Mouse (Mus musculus) limb, embryonic 12.5 days (tissue): Measurements from ENCODE around the gene Tnrc6a. TPM values are rescaled to one million over a fixed set of nuclear protein-coding genes. Genes with fewer than 3 reads are reported as not detected.

Experiments
- ATAC-seq: fragments of 200-750 bp; cut with Nextera tagmentation; 2 replicates; pipeline ENCODE4 v1.8.0; 2017; ENCODE audit warnings: low read depth, moderate TSS enrichment; ENCODE audit not compliant: insufficient number of reproducible peaks, insufficient read depth, low FRiP score, low TSS enrichment
- H3K27ac ChIP-seq: fragments of 300-500 bp; sonication (generic); 2 replicates; pipeline ENCODE4 v1.5.1; 2016; ENCODE audit warnings: mild to moderate bottlenecking, moderate library complexity
- H3K27me3 ChIP-seq: fragments of 300-500 bp; sonication (generic); 2 replicates; pipeline ENCODE4 v1.6.1; 2016; ENCODE audit warnings: mild to moderate bottlenecking, moderate library complexity
- H3K36me3 ChIP-seq: fragments of 300-500 bp; sonication (generic); 2 replicates; pipeline ENCODE4 v1.6.1; 2016; ENCODE audit warnings: mild to moderate bottlenecking, moderate library complexity
- H3K4me1 ChIP-seq: fragments of 300-500 bp; sonication (generic); replicated peaks from 2 replicates; pipeline ENCODE4 v1.6.1; 2016
- H3K4me2 ChIP-seq: fragments of 300-500 bp; sonication (generic); 2 replicates; pipeline ENCODE4 v1.6.1; 2016; ENCODE audit warnings: mild to moderate bottlenecking, moderate library complexity
- H3K4me3 ChIP-seq: fragments of 300-500 bp; sonication (generic); replicated peaks from 2 replicates; pipeline ENCODE4 v1.5.1; 2016; ENCODE audit warnings: mild to moderate bottlenecking
- H3K9ac ChIP-seq: fragments of 300-500 bp; sonication (generic); replicated peaks from 2 replicates; pipeline ENCODE4 v1.6.1; 2016; ENCODE audit warnings: mild to moderate bottlenecking, moderate library complexity
- H3K9me3 ChIP-seq: fragments of 300-500 bp; sonication (generic); 2 replicates; pipeline ENCODE4 v1.6.1; 2016; ENCODE audit warnings: mild to moderate bottlenecking, moderate library complexity
- WGBS: fragments of 180-500 bp; shearing (Covaris S2); methylation state at CpG from one replicate; pipeline ENCODE4 v1.1.7; 2016; 5-methylcytosine and 5-hydroxymethylcytosine counted together
- polyA plus RNA-seq: library from polyadenylated mRNA; unstranded; fragments of >200 nt; fragmentation: Nextera tagmentation; extraction: Ambion mirVana; gene quantifications from 2 replicates; pipeline ENCODE4 v1.2.1, GENCODE M21; 2016

Tnrc6a gene
- polyA plus RNA-seq, 1 experiment from 2014 or later, result 81.0 TPM

DNA sequence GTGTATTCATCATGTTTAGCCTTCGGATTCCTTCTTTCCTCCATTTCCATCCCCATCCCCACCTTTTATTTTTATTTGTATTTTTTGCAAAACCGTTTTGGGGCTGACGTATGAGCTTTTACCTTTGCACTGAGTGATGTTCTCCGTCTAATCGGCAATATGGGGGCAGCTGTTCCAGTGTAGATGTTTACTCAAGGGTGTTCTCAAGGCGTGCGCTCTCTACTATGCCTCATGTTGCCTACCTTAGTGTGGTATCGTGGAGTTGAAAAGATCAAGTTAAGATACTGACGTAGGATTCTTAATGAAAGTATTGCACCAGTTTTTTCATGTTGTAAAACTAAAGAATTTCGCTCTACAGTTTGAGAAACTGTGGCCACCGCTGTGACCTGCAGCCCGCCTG, 69.5 kb downstream of the Tnrc6a start:
- Histone ChIP-seq H3K27me3 (no peaks in the 10 kb centered on the region), H3K4me1 (no peaks in the 10 kb centered on the region), H3K4me3 (no peak overlapping the region), H3K9ac (no peak overlapping the region), H3K4me2 (no peak overlapping the region), H3K27ac (no peak overlapping the region), H3K9me3 (no peaks in the 10 kb centered on the region), H3K36me3 (peaks cover 74% of the 10 kb centered on the region)
- no peak for ATAC-seq
- WGBS, result 94% methylated on average over 12 of the region's 12 CpGs

GRCm38 (mm10) chr7:123194696-123195095, 71.0 kb downstream of the Tnrc6a start:
- Histone ChIP-seq H3K9ac (no peak overlapping the region), H3K4me2 (no peak overlapping the region), H3K9me3 (no peaks in the 10 kb centered on the region), H3K4me1 (no peaks in the 10 kb centered on the region), H3K27me3 (no peaks in the 10 kb centered on the region), H3K36me3 (peaks cover 59% of the 10 kb centered on the region), H3K27ac (no peak overlapping the region), H3K4me3 (no peak overlapping the region)
- ATAC-seq, result no peak
- WGBS, result 95% methylated on average over 8 of the region's 8 CpGs

GRCm38 (mm10) chr7:123196432-123196831, 72.7 kb downstream of the Tnrc6a start:
- Histone ChIP-seq H3K27me3 (no peaks in the 10 kb centered on the region), H3K9me3 (no peaks in the 10 kb centered on the region), H3K4me3 (no peak overlapping the region), H3K36me3 (peaks cover 42% of the 10 kb centered on the region), H3K4me1 (no peaks in the 10 kb centered on the region), H3K27ac (no peak overlapping the region), H3K9ac (no peak overlapping the region), H3K4me2 (no peak overlapping the region)
- WGBS, result 87% methylated on average over 5 of the region's 5 CpGs
- ATAC-seq, result no peak

DNA sequence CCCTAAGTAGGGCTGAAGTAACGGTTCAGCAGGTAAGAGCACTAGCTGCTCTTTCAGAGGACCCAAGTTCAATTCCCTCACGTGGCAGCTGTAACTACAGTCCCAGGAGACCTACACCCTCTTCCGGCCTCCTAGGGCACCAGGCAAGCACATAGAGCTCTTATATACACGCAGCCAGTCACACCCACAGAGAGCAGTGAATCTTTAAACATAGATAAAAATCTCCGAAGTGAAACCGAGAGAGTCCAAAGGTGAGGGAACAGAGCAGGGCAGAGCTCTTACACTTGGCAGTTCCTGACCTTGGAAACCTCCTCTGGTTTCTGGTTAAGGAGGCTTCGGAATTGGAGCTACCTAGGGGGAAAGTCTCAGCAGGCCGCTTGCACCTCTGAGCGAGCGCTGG, 75.0 kb downstream of the Tnrc6a start:
- H3K9me3 ChIP-seq, result no peaks in the 10 kb centered on the region
- no peak overlapping the region for H3K27ac ChIP-seq
- WGBS, result 74% methylated on average over 10 of the region's 10 CpGs
- H3K9ac ChIP-seq, result no peak overlapping the region
- no peaks in the 10 kb centered on the region for H3K4me1 ChIP-seq
- no peak for ATAC-seq
- H3K36me3 ChIP-seq, result peaks cover 22% of the 10 kb centered on the region
- no peak overlapping the region for H3K4me2 ChIP-seq
- H3K4me3 ChIP-seq, result no peak overlapping the region
- H3K27me3 ChIP-seq, result no peaks in the 10 kb centered on the region

GRCm38 (mm10) chr7:123199151-123199550, 75.5 kb downstream of the Tnrc6a start:
- Histone ChIP-seq H3K27me3 (no peaks in the 10 kb centered on the region), H3K27ac (no peak overlapping the region), H3K4me2 (no peak overlapping the region), H3K9me3 (no peaks in the 10 kb centered on the region), H3K9ac (no peak overlapping the region), H3K4me3 (no peak overlapping the region), H3K4me1 (no peaks in the 10 kb centered on the region), H3K36me3 (peaks cover 19% of the 10 kb centered on the region)
- WGBS, result 79% methylated on average over 3 of the region's 3 CpGs
- ATAC-seq, result no peak

- ATAC-seq, result no peak
- Histone ChIP-seq H3K27me3 (no peaks in the 10 kb centered on the region), H3K36me3 (peaks cover 13% of the 10 kb centered on the region), H3K9me3 (no peaks in the 10 kb centered on the region), H3K4me1 (no peaks in the 10 kb centered on the region), H3K27ac (no peak overlapping the region), H3K9ac (no peak overlapping the region), H3K4me3 (no peak overlapping the region), H3K4me2 (no peak overlapping the region)
- 95% methylated on average over 15 of the region's 15 CpGs for WGBS
Measured at GRCm38 (mm10) chr7:123199656-123200206, 76.0 kb downstream of the Tnrc6a start.

GRCm38 (mm10) chr7:123200722-123201121, 77.0 kb downstream of the Tnrc6a start:
- ATAC-seq, result no peak
- 84% methylated on average over 9 of the region's 9 CpGs for WGBS
- no peak overlapping the region for H3K4me2 ChIP-seq
- H3K27me3 ChIP-seq, result no peaks in the 10 kb centered on the region
- no peak overlapping the region for H3K27ac ChIP-seq
- H3K4me3 ChIP-seq, result no peak overlapping the region
- no peak overlapping the region for H3K9ac ChIP-seq
- H3K9me3 ChIP-seq, result no peaks in the 10 kb centered on the region
- no peaks in the 10 kb centered on the region for H3K4me1 ChIP-seq
- peaks cover 3% of the 10 kb centered on the region; the same call in 1 of the 2 replicates for H3K36me3 ChIP-seq

DNA sequence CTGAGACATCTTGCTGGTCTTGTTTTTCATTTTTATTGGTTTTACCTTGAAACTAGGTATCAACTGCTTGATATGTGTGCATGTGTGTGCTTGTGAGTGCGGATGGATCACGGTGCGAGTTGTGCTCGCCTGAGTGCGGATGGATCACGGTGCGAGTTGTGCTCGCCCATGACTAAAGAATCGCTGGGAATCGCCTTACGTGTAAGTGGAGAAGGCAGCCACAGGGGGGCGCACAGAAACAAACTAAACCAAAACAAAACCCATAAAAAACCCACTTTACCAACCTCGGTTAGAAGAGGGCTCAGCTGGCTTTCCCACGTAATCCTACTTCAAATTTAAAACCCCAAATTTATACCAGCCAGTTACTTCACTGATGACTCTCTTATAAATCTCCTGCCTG, 81.6 kb downstream of the Tnrc6a start:
- no peaks in the 10 kb centered on the region for H3K9me3 ChIP-seq
- H3K4me2 ChIP-seq, result no peak overlapping the region
- H3K27me3 ChIP-seq, result no peaks in the 10 kb centered on the region
- no peaks in the 10 kb centered on the region; the same call in 1 of the 2 replicates for H3K4me1 ChIP-seq
- no peak overlapping the region for H3K27ac ChIP-seq
- H3K4me3 ChIP-seq, result no peak overlapping the region
- WGBS, result 34% methylated on average over 14 of the region's 14 CpGs
- H3K9ac ChIP-seq, result no peak overlapping the region
- ATAC-seq, result no peak
- H3K36me3 ChIP-seq, result no peaks in the 10 kb centered on the region

GRCm38 (mm10) chr7:123207561-123207960, 83.9 kb downstream of the Tnrc6a start:
- H3K27me3 ChIP-seq, result no peaks in the 10 kb centered on the region
- 80% methylated on average over 6 of the region's 6 CpGs for WGBS

GRCm38 (mm10) chr7:123209864-123210263, 86.2 kb downstream of the Tnrc6a start:
- Histone ChIP-seq H3K27me3 (no peaks in the 10 kb centered on the region), H3K9me3 (no peaks in the 10 kb centered on the region), H3K36me3 (no peaks in the 10 kb centered on the region), H3K4me2 (no peak overlapping the region), H3K4me1 (peaks cover 8% of the 10 kb centered on the region), H3K27ac (no peak overlapping the region), H3K4me3 (no peak overlapping the region), H3K9ac (no peak overlapping the region)
- WGBS, result 69% methylated on average over 9 of the region's 9 CpGs
- no peak for ATAC-seq

More at GRCm38 (mm10) chr7:123207561-123207960, 83.9 kb downstream of the Tnrc6a start:
- H3K4me1 ChIP-seq, result no peaks in the 10 kb centered on the region; the same call in 1 of the 2 replicates
- H3K9ac ChIP-seq, result no peak overlapping the region
- no peaks in the 10 kb centered on the region for H3K9me3 ChIP-seq
- H3K27ac ChIP-seq, result no peak overlapping the region
- ATAC-seq, result no peak
- H3K4me2 ChIP-seq, result no peak overlapping the region
- H3K36me3 ChIP-seq, result no peaks in the 10 kb centered on the region
- H3K4me3 ChIP-seq, result no peak overlapping the region

DNA sequence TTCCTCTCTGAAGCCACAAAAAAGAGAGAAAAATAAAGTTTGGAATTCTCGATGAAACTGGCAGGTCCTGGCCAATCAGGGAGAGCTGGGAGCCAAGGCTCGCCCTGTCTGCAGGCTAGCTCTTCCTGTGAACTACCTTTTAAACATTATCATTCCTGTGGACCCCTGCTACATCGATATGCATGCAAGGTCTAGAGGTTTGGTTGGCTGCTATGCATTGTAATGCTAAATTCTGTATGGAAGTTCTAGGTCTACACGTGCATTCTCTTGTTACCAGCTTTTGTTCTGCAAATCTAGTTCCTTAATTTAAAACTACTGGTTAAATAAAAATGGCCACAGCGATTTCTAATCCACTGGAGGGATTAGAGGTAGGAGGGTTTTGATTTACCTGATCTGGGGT, 87.8 kb downstream of the Tnrc6a start:
- Histone ChIP-seq H3K9me3 (no peaks in the 10 kb centered on the region), H3K4me1 (peaks cover 13% of the 10 kb centered on the region), H3K27me3 (no peaks in the 10 kb centered on the region), H3K4me3 (no peak overlapping the region), H3K4me2 (no peak overlapping the region), H3K9ac (no peak overlapping the region), H3K27ac (no peak overlapping the region), H3K36me3 (no peaks in the 10 kb centered on the region)
- 60% methylated on average over 5 of the region's 5 CpGs for WGBS
- no peak for ATAC-seq

GRCm38 (mm10) chr7:123212316-123212715, 88.6 kb downstream of the Tnrc6a start:
- H3K36me3 ChIP-seq, result no peaks in the 10 kb centered on the region
- peaks cover 13% of the 10 kb centered on the region for H3K4me1 ChIP-seq
- H3K9me3 ChIP-seq, result no peaks in the 10 kb centered on the region
- ATAC-seq, result no peak
- H3K4me3 ChIP-seq, result no peak overlapping the region
- H3K9ac ChIP-seq, result no peak overlapping the region
- H3K27ac ChIP-seq, result no peak overlapping the region
- no peaks in the 10 kb centered on the region for H3K27me3 ChIP-seq
- H3K4me2 ChIP-seq, result no peak overlapping the region
- WGBS, result 73% methylated on average over 5 of the region's 5 CpGs
